Mouse (Mus musculus): ENCODE data around the gene 4930519P11Rik. TPM values are rescaled to one million over a fixed set of nuclear protein-coding genes. Genes with fewer than 3 reads are reported as not detected.

The 4930519P11Rik gene
- polyA plus RNA-seq, 1 experiment from 2014 or later = 0.65 TPM

DNA sequence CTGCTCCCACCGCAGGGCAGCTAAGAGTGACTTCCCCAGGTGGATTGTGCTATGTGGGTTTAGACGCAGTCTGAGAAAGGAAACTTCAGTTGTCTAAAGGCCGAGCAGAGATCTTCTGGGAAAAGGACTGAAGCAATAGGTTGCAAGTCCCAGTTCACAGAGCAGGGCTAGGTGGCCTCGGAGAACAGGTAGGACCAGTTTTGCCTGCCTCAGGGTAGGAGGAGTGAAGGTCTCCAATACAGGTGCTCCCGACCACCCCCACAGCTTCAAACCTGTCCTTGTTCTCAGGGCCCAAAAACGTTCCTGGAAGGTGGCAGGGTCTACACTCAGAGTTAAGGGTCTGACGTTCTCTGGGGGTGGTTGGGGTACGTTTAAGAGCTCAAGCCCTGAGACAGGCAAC is 38.1 kb upstream of the 4930519P11Rik start, which contains the start of gene Chmp4b:
TSS of gene Chmp4b (plus strand) at position 343 of the 400 bp plus-strand sequence.
- no peak for DNase-seq (ENCODE audit: low spot score)
- Histone ChIP-seq H3K27me3 (replicated peaks; ENCODE audit: control insufficient read depth, insufficient read depth, low read length) (no peaks in the 10 kb centered on the region), H3K9me3 (replicated peaks; ENCODE audit: control insufficient read depth, low read length) (no peaks in the 10 kb centered on the region), H3K27ac (ENCODE audit: low read depth, low read length) (no peak within 1 kb of the TSS), H3K4me2 (ENCODE audit: low read length) (no peak within 1 kb of the TSS), H3K36me3 (ENCODE audit: control insufficient read depth, insufficient read depth, low read length) (0 out of 2 replicates have a peak, but pooled peaks cover 4% of the 10 kb centered on the region), H3K9ac (ENCODE audit: low read length) (no peak within 1 kb of the TSS), H3K4me3 (ENCODE audit: low read depth, low read length) (no peak within 1 kb of the TSS), H3K4me1 (ENCODE audit: control insufficient read depth, insufficient read depth, low read length) (0 out of 2 replicates have a peak, but pooled peaks cover 3% of the 10 kb centered on the region)
- ATAC-seq = no peak
- 64% methylated on average over 8 of the region's 8 CpGs for WGBS

DNA sequence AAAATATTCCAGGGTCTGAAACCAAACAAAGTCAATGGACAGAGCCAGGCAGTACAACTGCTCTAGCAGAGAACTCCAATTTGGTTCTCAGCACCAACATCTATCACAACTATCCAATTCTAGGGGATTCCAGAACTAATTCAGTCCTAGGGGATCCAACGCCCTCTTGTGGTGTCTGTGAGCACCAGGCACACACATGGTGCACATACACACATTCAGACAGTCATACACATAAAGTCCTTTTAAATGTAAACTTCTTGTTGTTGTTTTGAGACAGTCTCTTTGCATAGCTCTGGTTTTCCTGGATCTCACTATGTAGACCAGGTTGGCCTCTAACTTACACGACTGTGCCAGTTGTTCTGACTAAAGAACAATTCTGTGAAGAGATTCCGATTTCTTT is 37.2 kb upstream of the 4930519P11Rik start:
- Histone ChIP-seq H3K4me1 (ENCODE audit: control insufficient read depth, insufficient read depth, low read length) (no peaks in the 10 kb centered on the region), H3K4me2 (ENCODE audit: low read length) (no peak overlapping the region), H3K36me3 (ENCODE audit: control insufficient read depth, insufficient read depth, low read length) (peaks cover 11% of the 10 kb centered on the region; the same call in 1 of the 2 replicates), H3K27me3 (replicated peaks; ENCODE audit: control insufficient read depth, insufficient read depth, low read length) (no peaks in the 10 kb centered on the region), H3K4me3 (ENCODE audit: low read depth, low read length) (no peak overlapping the region), H3K9me3 (replicated peaks; ENCODE audit: control insufficient read depth, low read length) (no peaks in the 10 kb centered on the region), H3K27ac (ENCODE audit: low read depth, low read length) (no peak overlapping the region), H3K9ac (ENCODE audit: low read length) (no peak overlapping the region)
- ATAC-seq = no peak
- DNase-seq (ENCODE audit: low spot score) = no peak
- 93% methylated on average over 3 of the region's 3 CpGs for WGBS

DNA sequence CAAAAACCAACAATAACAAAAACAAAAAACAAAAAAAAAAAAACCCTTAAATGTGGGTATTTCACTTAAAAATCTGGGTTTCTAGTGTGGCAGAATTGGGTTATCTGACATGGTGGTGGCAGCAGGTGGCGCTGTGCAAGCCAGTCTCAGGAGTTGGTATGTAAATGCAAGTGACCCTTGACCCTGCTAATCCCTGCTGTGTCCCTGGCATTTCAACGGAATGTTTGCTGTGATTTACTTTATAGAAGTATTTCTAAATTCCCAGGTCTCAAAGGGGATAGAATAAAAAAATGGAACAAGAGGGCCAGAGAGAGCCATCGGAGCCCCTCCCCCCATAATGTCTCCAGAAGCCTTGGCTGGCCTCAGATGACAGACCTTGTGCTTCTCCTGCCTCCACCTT is 34.8 kb upstream of the 4930519P11Rik start:
- Histone ChIP-seq H3K4me2 (ENCODE audit: low read length) (no peak overlapping the region), H3K36me3 (ENCODE audit: control insufficient read depth, insufficient read depth, low read length) (peaks cover 31% of the 10 kb centered on the region), H3K4me3 (ENCODE audit: low read depth, low read length) (no peak overlapping the region), H3K27me3 (replicated peaks; ENCODE audit: control insufficient read depth, insufficient read depth, low read length) (no peaks in the 10 kb centered on the region), H3K4me1 (ENCODE audit: control insufficient read depth, insufficient read depth, low read length) (no peaks in the 10 kb centered on the region), H3K9ac (ENCODE audit: low read length) (no peak overlapping the region), H3K27ac (ENCODE audit: low read depth, low read length) (no peak overlapping the region), H3K9me3 (replicated peaks; ENCODE audit: control insufficient read depth, low read length) (no peaks in the 10 kb centered on the region)
- DNase-seq (ENCODE audit: low spot score) (peak; percentile 50), ATAC-seq (no peak)
- 21% methylated on average over 3 of the region's 3 CpGs for WGBS

DNA sequence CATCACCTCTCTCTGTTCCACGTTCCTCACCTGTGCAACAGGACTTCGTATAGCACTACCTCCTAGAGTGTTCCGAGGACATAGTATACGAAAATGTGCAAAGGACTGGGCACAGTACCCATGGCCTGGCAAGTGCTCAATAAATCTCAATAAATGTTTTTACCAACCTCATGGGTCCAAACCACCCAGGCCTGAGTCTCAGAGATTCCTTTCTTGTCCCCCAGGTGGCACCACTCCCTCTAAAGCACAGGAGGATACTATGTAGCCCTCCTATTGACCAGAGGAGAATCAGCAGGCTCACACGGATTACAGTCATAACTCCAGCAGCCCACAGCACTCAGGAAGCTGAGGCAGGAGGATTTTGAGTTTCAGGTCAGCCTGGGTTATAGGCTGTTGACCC is 33.4 kb upstream of the 4930519P11Rik start:
- Histone ChIP-seq H3K9me3 (replicated peaks; ENCODE audit: control insufficient read depth, low read length) (no peaks in the 10 kb centered on the region), H3K9ac (ENCODE audit: low read length) (no peak overlapping the region), H3K4me1 (ENCODE audit: control insufficient read depth, insufficient read depth, low read length) (no peaks in the 10 kb centered on the region), H3K4me3 (ENCODE audit: low read depth, low read length) (no peak overlapping the region), H3K27me3 (replicated peaks; ENCODE audit: control insufficient read depth, insufficient read depth, low read length) (no peaks in the 10 kb centered on the region), H3K36me3 (ENCODE audit: control insufficient read depth, insufficient read depth, low read length) (peaks cover 44% of the 10 kb centered on the region), H3K27ac (ENCODE audit: low read depth, low read length) (no peak overlapping the region), H3K4me2 (ENCODE audit: low read length) (no peak overlapping the region)
- ATAC-seq (no peak), DNase-seq (ENCODE audit: low spot score) (peak; percentile 28)
- 80% methylated on average over 5 of the region's 5 CpGs for WGBS

DNA sequence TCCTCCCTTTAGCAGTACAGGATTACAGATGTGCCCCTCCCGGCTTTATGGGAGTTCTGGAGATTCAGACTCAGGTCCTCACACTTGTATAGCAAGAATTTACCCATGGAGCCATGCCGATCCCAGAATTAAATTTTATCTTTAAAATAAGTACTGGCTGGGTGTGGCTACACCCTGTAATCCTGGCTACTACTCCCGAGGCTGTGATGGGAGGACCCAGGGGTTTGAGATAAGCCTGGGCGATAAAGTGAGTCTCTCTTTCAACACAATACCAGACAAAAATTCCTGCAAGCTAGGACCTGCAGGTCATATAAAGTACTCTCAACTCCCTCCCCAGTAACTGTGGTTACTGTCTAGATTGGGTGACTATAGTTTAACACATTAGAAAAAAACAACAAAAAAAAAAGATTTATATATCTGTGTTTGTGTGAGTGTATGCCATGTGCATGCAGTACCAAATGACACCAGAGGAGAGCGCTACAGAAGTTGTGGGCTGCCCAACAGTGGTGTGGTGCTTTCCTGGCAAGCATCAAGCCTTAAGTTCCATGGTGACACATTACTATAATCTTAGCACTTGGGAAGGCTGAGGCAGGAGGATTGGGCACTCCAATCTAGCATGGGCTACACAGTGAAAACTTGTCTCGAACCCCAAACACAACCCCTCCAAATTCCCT is 29.6 kb upstream of the 4930519P11Rik start:
- DNase-seq (ENCODE audit: low spot score) (no peak), ATAC-seq (no peak)
- Histone ChIP-seq H3K4me2 (ENCODE audit: low read length) (no peak overlapping the region), H3K27ac (ENCODE audit: low read depth, low read length) (no peak overlapping the region), H3K9ac (ENCODE audit: low read length) (no peak overlapping the region), H3K27me3 (replicated peaks; ENCODE audit: control insufficient read depth, insufficient read depth, low read length) (no peaks in the 10 kb centered on the region), H3K36me3 (ENCODE audit: control insufficient read depth, insufficient read depth, low read length) (peaks cover 77% of the 10 kb centered on the region), H3K9me3 (replicated peaks; ENCODE audit: control insufficient read depth, low read length) (no peaks in the 10 kb centered on the region), H3K4me1 (ENCODE audit: control insufficient read depth, insufficient read depth, low read length) (no peaks in the 10 kb centered on the region), H3K4me3 (ENCODE audit: low read depth, low read length) (no peak overlapping the region)
- WGBS = 93% methylated on average over 6 of the region's 6 CpGs

DNA sequence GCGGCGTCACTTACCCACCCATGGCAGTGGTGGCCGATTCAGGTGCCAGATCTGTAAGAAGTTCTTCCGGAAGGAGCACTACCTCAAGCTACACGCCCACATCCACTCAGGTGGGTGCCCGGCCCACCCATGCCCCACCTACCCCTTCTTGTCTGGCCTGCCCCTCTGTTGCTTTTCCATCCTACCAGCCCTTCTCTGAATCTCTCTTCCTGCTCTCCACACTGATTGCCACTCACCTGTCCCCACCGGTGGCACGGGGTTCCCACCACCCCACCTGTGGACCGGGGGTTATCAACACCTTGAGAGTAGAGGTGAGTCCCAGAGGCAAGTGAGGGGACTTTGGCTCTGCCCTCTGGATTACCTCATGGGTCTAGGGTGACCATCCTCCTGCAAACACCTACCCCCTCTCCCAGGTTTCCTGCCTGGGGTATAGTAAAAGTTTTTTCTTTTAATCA is 28.8 kb upstream of the 4930519P11Rik start:
- ATAC-seq (no peak), DNase-seq (ENCODE audit: low spot score) (no peak)
- over 99% methylated on average over 9 of the region's 9 CpGs for WGBS
- H3K27me3 ChIP-seq (replicated peaks; ENCODE audit: control insufficient read depth, insufficient read depth, low read length) = no peaks in the 10 kb centered on the region
- no peak overlapping the region for H3K9ac ChIP-seq (ENCODE audit: low read length)
- no peak overlapping the region for H3K4me2 ChIP-seq (ENCODE audit: low read length)
- H3K4me3 ChIP-seq (ENCODE audit: low read depth, low read length) = no peak overlapping the region
- H3K9me3 ChIP-seq (replicated peaks; ENCODE audit: control insufficient read depth, low read length) = no peaks in the 10 kb centered on the region
- H3K36me3 ChIP-seq (ENCODE audit: control insufficient read depth, insufficient read depth, low read length) = peaks cover 85% of the 10 kb centered on the region
- no peaks in the 10 kb centered on the region for H3K4me1 ChIP-seq (ENCODE audit: control insufficient read depth, insufficient read depth, low read length)
- H3K27ac ChIP-seq (ENCODE audit: low read depth, low read length) = no peak overlapping the region

DNA sequence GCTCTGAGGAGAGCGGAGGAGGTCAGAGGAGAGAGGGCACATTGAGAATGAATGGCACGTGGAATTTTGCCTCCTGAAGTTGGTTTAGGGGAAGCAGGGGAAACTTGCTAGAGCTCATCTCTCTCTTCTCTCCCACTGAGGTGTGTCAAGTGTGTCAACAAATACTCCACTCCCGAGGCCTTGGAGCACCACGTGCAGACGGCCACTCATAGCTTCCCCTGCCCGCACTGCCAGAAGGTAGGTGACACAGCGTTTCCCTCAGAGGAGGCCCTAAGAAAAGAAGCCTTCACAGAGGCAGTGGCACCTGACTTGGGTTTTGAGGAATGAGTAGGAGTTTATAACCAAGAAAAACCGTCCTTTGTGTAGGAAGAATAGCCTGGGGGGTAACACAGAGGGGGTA is 27.9 kb upstream of the 4930519P11Rik start:
- H3K9me3 ChIP-seq (replicated peaks; ENCODE audit: control insufficient read depth, low read length) = no peaks in the 10 kb centered on the region
- ATAC-seq = no peak
- H3K4me2 ChIP-seq (ENCODE audit: low read length) = no peak overlapping the region
- DNase-seq (ENCODE audit: low spot score) = no peak
- no peak overlapping the region for H3K27ac ChIP-seq (ENCODE audit: low read depth, low read length)
- no peak overlapping the region for H3K4me3 ChIP-seq (ENCODE audit: low read depth, low read length)
- whole genome bisulfite sequencing = 85% methylated on average over 8 of the region's 8 CpGs
- no peak overlapping the region for H3K9ac ChIP-seq (ENCODE audit: low read length)
- H3K27me3 ChIP-seq (replicated peaks; ENCODE audit: control insufficient read depth, insufficient read depth, low read length) = no peaks in the 10 kb centered on the region
- H3K4me1 ChIP-seq (ENCODE audit: control insufficient read depth, insufficient read depth, low read length) = no peaks in the 10 kb centered on the region
- peaks cover 82% of the 10 kb centered on the region for H3K36me3 ChIP-seq (ENCODE audit: control insufficient read depth, insufficient read depth, low read length)

DNA sequence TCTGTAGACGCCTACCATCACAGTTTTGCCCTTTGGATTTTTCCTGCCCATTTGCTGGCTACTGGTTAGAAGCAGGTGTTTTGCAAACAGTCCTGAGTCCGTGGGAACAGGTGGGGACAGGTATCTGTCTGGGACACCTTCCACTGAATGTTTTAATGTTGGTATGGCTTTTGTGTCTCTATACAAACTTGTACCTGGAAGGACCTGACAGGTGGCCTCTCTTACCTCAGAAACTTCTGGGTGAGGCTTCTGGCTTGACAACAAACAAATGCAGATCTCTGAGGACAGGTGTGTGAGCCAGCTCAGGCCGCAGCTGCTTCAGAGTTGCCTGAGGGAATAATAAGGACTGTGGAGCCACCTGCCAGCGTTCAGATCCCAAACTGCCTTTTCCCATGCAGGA is 25.9 kb upstream of the 4930519P11Rik start:
- ATAC-seq = no peak
- Histone ChIP-seq H3K27me3 (replicated peaks; ENCODE audit: control insufficient read depth, insufficient read depth, low read length) (no peaks in the 10 kb centered on the region), H3K36me3 (ENCODE audit: control insufficient read depth, insufficient read depth, low read length) (peaks cover 78% of the 10 kb centered on the region), H3K4me1 (ENCODE audit: control insufficient read depth, insufficient read depth, low read length) (no peaks in the 10 kb centered on the region), H3K4me3 (ENCODE audit: low read depth, low read length) (no peak overlapping the region), H3K9ac (ENCODE audit: low read length) (no peak overlapping the region), H3K27ac (ENCODE audit: low read depth, low read length) (no peak overlapping the region), H3K4me2 (ENCODE audit: low read length) (no peak overlapping the region), H3K9me3 (replicated peaks; ENCODE audit: control insufficient read depth, low read length) (no peaks in the 10 kb centered on the region)
- WGBS = 90% methylated on average over 4 of the region's 4 CpGs
- no peak for DNase-seq (ENCODE audit: low spot score)

DNA sequence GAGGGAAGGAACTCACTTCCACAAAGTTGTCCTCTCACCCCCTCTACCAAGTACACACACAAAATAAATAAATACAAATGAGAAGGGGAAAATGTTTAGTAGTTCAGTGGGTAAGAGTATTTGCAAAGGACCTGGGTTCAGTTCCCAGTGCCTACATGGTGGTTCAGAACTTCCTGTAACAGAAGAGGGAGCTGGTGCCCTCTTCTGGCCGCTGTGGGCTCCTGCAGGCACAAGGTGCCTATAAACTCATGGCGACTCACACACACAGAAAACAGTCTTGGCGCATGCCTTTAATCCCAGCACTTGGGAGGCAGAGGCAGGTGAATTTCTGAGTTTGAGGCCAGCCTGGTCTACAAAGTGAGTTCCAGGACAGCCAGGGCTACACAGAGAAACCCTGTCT is 25.3 kb upstream of the 4930519P11Rik start:
- Histone ChIP-seq H3K36me3 (ENCODE audit: control insufficient read depth, insufficient read depth, low read length) (peaks cover 76% of the 10 kb centered on the region), H3K9ac (ENCODE audit: low read length) (no peak overlapping the region), H3K4me3 (ENCODE audit: low read depth, low read length) (no peak overlapping the region), H3K9me3 (replicated peaks; ENCODE audit: control insufficient read depth, low read length) (no peaks in the 10 kb centered on the region), H3K27ac (ENCODE audit: low read depth, low read length) (no peak overlapping the region), H3K4me2 (ENCODE audit: low read length) (no peak overlapping the region), H3K27me3 (replicated peaks; ENCODE audit: control insufficient read depth, insufficient read depth, low read length) (no peaks in the 10 kb centered on the region), H3K4me1 (ENCODE audit: control insufficient read depth, insufficient read depth, low read length) (no peaks in the 10 kb centered on the region)
- DNase-seq (ENCODE audit: low spot score) (no peak), ATAC-seq (no peak)
- WGBS = 94% methylated on average over 3 of the region's 3 CpGs

All from forebrain, embryonic 14.5 days (tissue).